Mouse (Mus musculus) forebrain, embryonic 16.5 days (tissue): Measurements from ENCODE around the gene Hspb3. TPM values are rescaled to one million over a fixed set of nuclear protein-coding genes. Genes with fewer than 3 reads are reported as not detected.

ENCODE experiments used
- ATAC-seq: fragments of 200-750 bp; cut with Nextera tagmentation; 2 replicates; pipeline ENCODE4 v1.8.0; 2017; ENCODE audit warnings: mild to moderate bottlenecking, moderate library complexity
- H3K27ac ChIP-seq: fragments of 300-500 bp; sonication (generic); 2 replicates; pipeline ENCODE4 v1.5.1; 2014; ENCODE audit warnings: low read length, control low read depth
- H3K27me3 ChIP-seq: fragments of 300-500 bp; sonication (generic); replicated peaks from 2 replicates; pipeline ENCODE4 v1.6.1; 2014; ENCODE audit warnings: low read length; ENCODE audit not compliant: control insufficient read depth, insufficient read depth
- H3K36me3 ChIP-seq: fragments of 300-500 bp; sonication (generic); 2 replicates; pipeline ENCODE4 v1.6.1; 2014; ENCODE audit not compliant: control insufficient read depth, insufficient read depth
- H3K4me1 ChIP-seq: fragments of 300-500 bp; sonication (generic); replicated peaks from 2 replicates; pipeline ENCODE4 v1.6.1; 2014; ENCODE audit warnings: low read length; ENCODE audit not compliant: control insufficient read depth, insufficient read depth
- H3K4me2 ChIP-seq: fragments of 300-500 bp; sonication (generic); 2 replicates; pipeline ENCODE4 v1.6.1; 2014; ENCODE audit warnings: mild to moderate bottlenecking, low read length, control low read depth
- H3K4me3 ChIP-seq: fragments of 300-500 bp; sonication (generic); replicated peaks from 2 replicates; pipeline ENCODE4 v1.5.1; 2014; ENCODE audit warnings: mild to moderate bottlenecking, low read length, control low read depth
- H3K9ac ChIP-seq: fragments of 300-500 bp; sonication (generic); replicated peaks from 2 replicates; pipeline ENCODE4 v1.6.1; 2014; ENCODE audit warnings: low read depth, low read length, control low read depth
- H3K9me3 ChIP-seq: fragments of 300-500 bp; sonication (generic); 2 replicates; pipeline ENCODE4 v1.6.1; 2016; ENCODE audit warnings: low read length; ENCODE audit not compliant: control insufficient read depth
- WGBS: fragments of 180-500 bp; shearing (Covaris S2); extraction: QIAGEN DNeasy Blood & Tissue Kit; methylation state at CpG from one replicate; pipeline ENCODE4 v1.1.7; 2014; 5-methylcytosine and 5-hydroxymethylcytosine counted together
- polyA plus RNA-seq: library from polyadenylated mRNA; unstranded; fragments of >200 nt; fragmentation: Nextera tagmentation; extraction: Ambion mirVana; gene quantifications from 2 replicates; pipeline ENCODE4 v1.2.1, GENCODE M21; 2015

The Hspb3 gene
- polyA plus RNA-seq, 1 experiment from 2014 or later: 1.1 TPM

- no peak for ATAC-seq
- Histone ChIP-seq H3K4me1 (peaks cover 4% of the 10 kb centered on the region), H3K4me2 (no peak overlapping the region), H3K27me3 (no peaks in the 10 kb centered on the region), H3K9ac (no peak overlapping the region), H3K9me3 (no peaks in the 10 kb centered on the region), H3K4me3 (no peak overlapping the region), H3K36me3 (no peaks in the 10 kb centered on the region), H3K27ac (no peak overlapping the region)
- 67% methylated on average over 11 of the region's 11 CpGs for WGBS
Observed at GRCm38 (mm10) chr13:113622122-113622864, 41.2 kb downstream of the Hspb3 start.

DNA sequence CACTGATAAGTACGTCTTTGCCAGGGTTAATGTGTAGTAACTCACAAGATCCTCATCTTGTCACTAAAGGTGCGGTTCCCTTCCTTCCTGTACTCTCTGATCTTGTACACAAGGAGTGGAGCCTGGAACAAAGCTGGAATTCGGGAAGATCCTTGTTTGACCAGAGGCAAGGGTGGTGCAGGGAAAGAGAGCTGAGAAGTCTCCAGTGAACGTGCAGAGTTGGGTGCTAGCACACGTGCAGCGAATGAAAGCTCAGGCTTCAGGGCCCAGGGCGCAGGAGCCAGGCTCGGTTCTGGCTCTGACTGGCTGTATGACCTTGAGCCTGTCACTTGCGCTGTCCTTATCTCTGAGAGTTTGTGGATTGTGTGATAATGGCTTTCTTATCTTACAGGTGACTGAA, 44.5 kb downstream of the Hspb3 start:
- Histone ChIP-seq H3K9me3 (no peaks in the 10 kb centered on the region), H3K36me3 (no peaks in the 10 kb centered on the region), H3K27ac (no peak overlapping the region), H3K9ac (no peak overlapping the region), H3K4me3 (no peak overlapping the region), H3K4me2 (no peak overlapping the region), H3K4me1 (peaks cover 37% of the 10 kb centered on the region), H3K27me3 (no peaks in the 10 kb centered on the region)
- ATAC-seq: no peak
- 77% methylated on average over 9 of the region's 9 CpGs for WGBS

- Histone ChIP-seq H3K36me3 (no peaks in the 10 kb centered on the region), H3K4me1 (peaks cover 45% of the 10 kb centered on the region), H3K9me3 (no peaks in the 10 kb centered on the region), H3K4me2 (peak within 1 kb of the TSS; percentile 91), H3K9ac (peak within 1 kb of the TSS; percentile 80), H3K27me3 (no peaks in the 10 kb centered on the region), H3K4me3 (peak within 1 kb of the TSS; percentile 66), H3K27ac (peak within 1 kb of the TSS; percentile 89)
- under 1% methylated on average over 106 of the region's 119 CpGs for WGBS
- ATAC-seq: peak; percentile 97
Observed at GRCm38 (mm10) chr13:113617891-113618823, 45.3 kb downstream of the Hspb3 start, which contains the start of gene Snx18. Gene Snx18, minus strand, starts transcription at chr13:113618564.

DNA sequence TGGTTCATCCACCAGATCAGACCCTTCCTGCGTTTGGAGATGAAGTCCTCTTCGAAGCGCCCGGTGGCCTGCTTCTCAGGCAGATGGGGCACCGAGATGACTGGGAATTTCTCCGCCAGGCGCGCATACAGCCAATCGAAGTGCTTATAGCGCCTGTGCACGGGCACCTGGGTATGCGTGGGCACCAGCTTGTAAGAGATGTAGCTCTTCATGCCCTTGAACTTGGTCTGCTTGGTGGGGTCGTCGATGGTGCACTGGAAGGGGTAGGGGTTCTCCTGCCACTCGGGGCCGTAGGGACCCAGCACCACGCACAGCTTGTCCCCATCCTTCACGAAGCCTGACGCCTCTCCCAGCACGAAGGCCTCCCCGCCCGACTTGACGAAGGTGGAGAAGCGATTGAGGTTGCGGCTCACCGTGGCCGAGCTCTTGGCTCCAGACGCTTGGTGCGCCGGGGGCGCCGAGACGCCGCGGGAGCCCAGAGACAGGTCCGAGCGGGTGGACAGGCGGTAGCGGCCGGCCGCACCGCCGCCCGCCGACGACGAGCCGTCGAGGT, 46.1 kb downstream of the Hspb3 start:
- H3K4me1 ChIP-seq: peaks cover 50% of the 10 kb centered on the region
- H3K36me3 ChIP-seq: no peaks in the 10 kb centered on the region
- H3K4me3 ChIP-seq: peak overlapping the region; percentile 66
- peak overlapping the region; percentile 80 for H3K9ac ChIP-seq
- peak overlapping the region; percentile 91 for H3K4me2 ChIP-seq
- no peak overlapping the region; the same call in 1 of the 2 replicates for H3K27ac ChIP-seq
- H3K9me3 ChIP-seq: no peaks in the 10 kb centered on the region
- ATAC-seq: no peak
- H3K27me3 ChIP-seq: no peaks in the 10 kb centered on the region
- 9% methylated on average over 49 of the region's 49 CpGs for WGBS

DNA sequence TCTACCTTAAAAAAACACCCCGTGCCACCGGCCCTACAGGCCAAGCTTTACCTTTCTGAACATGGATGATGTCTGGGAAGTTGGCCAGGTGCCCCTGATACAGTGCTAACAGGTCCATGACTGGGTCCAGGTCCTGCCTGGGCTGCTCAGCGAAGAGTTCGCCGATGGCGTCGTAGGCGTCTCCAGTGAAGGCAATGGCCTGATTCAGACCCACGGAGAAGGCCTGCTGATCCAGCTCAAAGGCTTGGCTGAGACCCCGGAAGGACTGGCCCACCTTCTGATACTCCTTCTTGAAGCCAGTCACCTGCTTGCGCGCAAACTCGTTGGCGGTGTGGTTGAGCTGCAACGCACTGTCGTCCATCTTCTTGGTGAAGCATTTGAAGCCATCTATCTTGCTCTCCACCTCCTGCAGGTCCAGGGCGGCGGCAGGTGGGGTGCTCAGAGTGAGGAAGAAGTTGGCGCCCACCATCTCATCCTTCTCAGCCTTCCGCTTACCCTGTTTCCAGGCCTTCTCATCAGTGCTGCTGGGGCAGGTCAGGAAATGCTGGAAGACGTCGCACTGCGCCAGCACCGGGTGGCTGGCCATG, 46.6 kb downstream of the Hspb3 start:
- Histone ChIP-seq H3K4me1 (peaks cover 50% of the 10 kb centered on the region), H3K27me3 (no peaks in the 10 kb centered on the region), H3K4me2 (peak overlapping the region; percentile 91), H3K36me3 (no peaks in the 10 kb centered on the region), H3K4me3 (peak overlapping the region; percentile 66), H3K9me3 (no peaks in the 10 kb centered on the region), H3K9ac (peak overlapping the region; percentile 80), H3K27ac (no peak overlapping the region)
- 69% methylated on average over 24 of the region's 24 CpGs for WGBS
- no peak for ATAC-seq

- no peak overlapping the region; the same call in 1 of the 2 replicates for H3K27ac ChIP-seq
- WGBS: 9% methylated on average over 8 of the region's 8 CpGs
Observed at GRCm38 (mm10) chr13:113615971-113616671, 47.4 kb downstream of the Hspb3 start.

DNA sequence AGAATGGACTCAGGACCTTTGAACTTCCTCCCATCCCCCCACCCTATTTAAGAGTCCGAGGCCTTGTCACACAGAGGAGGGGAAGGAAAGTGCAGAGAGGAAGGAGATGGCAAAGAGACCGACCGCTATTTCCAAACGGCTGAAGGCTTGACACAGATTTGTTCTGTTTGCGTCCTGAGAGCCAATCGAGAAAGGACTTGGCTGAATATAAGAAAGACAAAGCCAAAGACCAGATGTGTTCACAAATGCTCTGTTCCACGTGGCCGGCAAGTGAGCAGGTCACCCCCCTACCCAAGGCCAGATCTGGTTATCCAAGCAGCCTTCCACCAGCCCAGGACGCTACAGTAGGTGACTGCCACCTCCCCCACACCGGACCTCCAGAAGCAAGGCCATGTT, 47.9 kb downstream of the Hspb3 start:
- Histone ChIP-seq H3K27me3 (no peaks in the 10 kb centered on the region), H3K9ac (peak overlapping the region; percentile 52), H3K36me3 (no peaks in the 10 kb centered on the region), H3K4me1 (peaks cover 59% of the 10 kb centered on the region), H3K4me3 (peak overlapping the region; percentile 66), H3K9me3 (no peaks in the 10 kb centered on the region), H3K27ac (no peak overlapping the region), H3K4me2 (peak overlapping the region; percentile 91)
- no peak for ATAC-seq
- WGBS: 1% methylated on average over 10 of the region's 10 CpGs

More at GRCm38 (mm10) chr13:113615971-113616671, 47.4 kb downstream of the Hspb3 start:
- no peaks in the 10 kb centered on the region for H3K9me3 ChIP-seq
- peak overlapping the region; percentile 52 for H3K9ac ChIP-seq
- H3K4me1 ChIP-seq: peaks cover 54% of the 10 kb centered on the region
- H3K36me3 ChIP-seq: no peaks in the 10 kb centered on the region
- H3K27me3 ChIP-seq: no peaks in the 10 kb centered on the region
- ATAC-seq: no peak
- H3K4me3 ChIP-seq: peak overlapping the region; percentile 66
- H3K4me2 ChIP-seq: peak overlapping the region; percentile 91

DNA sequence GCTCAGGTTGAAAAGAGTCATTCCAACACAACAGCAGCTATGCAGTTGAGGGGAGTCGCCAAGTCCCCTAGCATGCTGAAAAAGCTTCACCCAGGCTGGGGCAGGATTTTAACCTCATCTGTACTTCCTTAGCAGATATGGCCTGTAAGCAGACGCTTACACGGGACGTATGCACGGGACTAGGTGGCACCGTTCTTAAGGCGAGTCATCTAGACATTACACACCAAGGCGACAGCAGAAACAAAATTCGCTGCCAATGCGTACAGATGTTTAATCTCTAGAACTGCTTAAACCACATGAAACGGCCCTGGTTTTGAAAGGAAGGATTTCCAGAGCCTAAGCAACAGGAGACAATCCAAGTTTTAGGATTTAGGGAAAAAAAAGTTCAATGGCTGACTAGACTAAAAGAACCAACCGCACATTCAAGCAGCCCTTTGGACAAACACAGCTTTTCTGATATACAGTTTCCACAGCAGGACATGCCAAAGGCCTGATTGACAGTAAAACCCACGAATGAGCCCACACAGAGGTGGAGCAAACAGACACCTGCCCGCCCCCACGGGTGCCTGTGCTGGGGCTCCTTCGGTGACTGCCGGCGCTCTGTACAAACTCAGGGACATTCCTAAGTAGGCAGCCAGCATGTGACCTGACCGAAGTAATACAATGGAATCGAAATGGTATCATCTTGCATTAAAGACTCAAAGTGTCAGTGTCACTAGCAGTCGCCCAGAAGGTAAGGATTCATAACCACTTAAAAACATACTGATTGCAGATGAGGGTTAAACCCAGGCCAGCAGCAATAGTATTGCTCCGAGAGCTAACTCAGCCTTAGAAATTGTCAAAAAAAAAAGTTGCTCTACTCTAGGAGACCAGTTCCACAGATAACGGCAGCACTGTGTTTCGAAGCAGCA, 48.6 kb downstream of the Hspb3 start:
- 8% methylated on average over 24 of the region's 24 CpGs for WGBS
- H3K4me2 ChIP-seq: peak overlapping the region; percentile 91
- no peaks in the 10 kb centered on the region for H3K9me3 ChIP-seq
- H3K27me3 ChIP-seq: no peaks in the 10 kb centered on the region
- peak overlapping the region; percentile 66 for H3K4me3 ChIP-seq
- peak; percentile 13; the same call in 1 of the 2 replicates for ATAC-seq
- H3K27ac ChIP-seq: no peak overlapping the region
- H3K36me3 ChIP-seq: no peaks in the 10 kb centered on the region
- peaks cover 60% of the 10 kb centered on the region for H3K4me1 ChIP-seq
- peak overlapping the region; percentile 52 for H3K9ac ChIP-seq
